Mouse (Mus musculus): ENCODE results near the gene F2. TPM values are rescaled to one million over a fixed set of nuclear protein-coding genes. Genes with fewer than 3 reads are reported as not detected.

F2 gene
- polyA plus RNA-seq, 1 experiment from 2014 or later, result 0.14 TPM

GRCm38 (mm10) chr2:91656774-91657173 lies 20.6 kb upstream of the F2 start:
- Histone ChIP-seq H3K4me1 (peaks cover 16% of the 10 kb centered on the region), H3K9me3 (replicated peaks) (no peaks in the 10 kb centered on the region), H3K4me3 (no peak overlapping the region), H3K36me3 (peaks cover 75% of the 10 kb centered on the region), H3K27ac (replicated peaks) (no peak overlapping the region), H3K27me3 (ENCODE audit: low read depth, poor library complexity, severe bottlenecking) (no peaks in the 10 kb centered on the region)
- 77% methylated on average over 8 of the region's 8 CpGs for WGBS
- no peak for DNase-seq (ENCODE audit: low spot score)

- Histone ChIP-seq H3K27me3 (ENCODE audit: low read depth, poor library complexity, severe bottlenecking) (no peaks in the 10 kb centered on the region), H3K4me1 (peaks cover 25% of the 10 kb centered on the region), H3K36me3 (peaks cover 68% of the 10 kb centered on the region), H3K27ac (replicated peaks) (no peak overlapping the region), H3K9me3 (replicated peaks) (no peaks in the 10 kb centered on the region), H3K4me3 (no peak overlapping the region)
- WGBS, result 86% methylated on average over 6 of the region's 6 CpGs
- DNase-seq (ENCODE audit: low spot score), result no peak
These were observed 19.6 kb upstream of the F2 start for GRCm38 (mm10) chr2:91655827-91656226.

- Histone ChIP-seq H3K27ac (replicated peaks) (no peak overlapping the region), H3K27me3 (ENCODE audit: low read depth, poor library complexity, severe bottlenecking) (no peaks in the 10 kb centered on the region), H3K9me3 (replicated peaks) (no peaks in the 10 kb centered on the region), H3K36me3 (peaks cover 68% of the 10 kb centered on the region), H3K4me1 (peaks cover 30% of the 10 kb centered on the region), H3K4me3 (no peak overlapping the region)
- DNase-seq (ENCODE audit: low spot score), result no peak
- 94% methylated on average over 5 of the region's 5 CpGs for WGBS
These were observed 19.2 kb upstream of the F2 start for GRCm38 (mm10) chr2:91655388-91655787.

- H3K27ac ChIP-seq (replicated peaks), result no peak overlapping the region
- H3K27me3 ChIP-seq (ENCODE audit: low read depth, poor library complexity, severe bottlenecking), result no peaks in the 10 kb centered on the region
- H3K9me3 ChIP-seq (replicated peaks), result no peaks in the 10 kb centered on the region
- H3K4me1 ChIP-seq, result peaks cover 41% of the 10 kb centered on the region
- H3K4me3 ChIP-seq, result no peak overlapping the region
- WGBS, result 52% methylated on average over 6 of the region's 6 CpGs
- no peak for DNase-seq (ENCODE audit: low spot score)
- peaks cover 47% of the 10 kb centered on the region for H3K36me3 ChIP-seq
These were observed 16.6 kb upstream of the F2 start for GRCm38 (mm10) chr2:91652863-91653262.

GRCm38 (mm10) chr2:91651458-91652258 lies 15.4 kb upstream of the F2 start:
- 91% methylated on average over 14 of the region's 14 CpGs for WGBS
- no peak overlapping the region for H3K27ac ChIP-seq (replicated peaks)
- H3K27me3 ChIP-seq (ENCODE audit: low read depth, poor library complexity, severe bottlenecking), result no peaks in the 10 kb centered on the region
- no peak for DNase-seq (ENCODE audit: low spot score)
- H3K4me1 ChIP-seq, result peaks cover 41% of the 10 kb centered on the region
- peaks cover 47% of the 10 kb centered on the region for H3K36me3 ChIP-seq
- H3K9me3 ChIP-seq (replicated peaks), result no peaks in the 10 kb centered on the region
- peak overlapping the region; percentile 4; the same call in 1 of the 2 replicates for H3K4me3 ChIP-seq

- peaks cover 41% of the 10 kb centered on the region for H3K4me1 ChIP-seq
- DNase-seq (ENCODE audit: low spot score), result no peak
- peak overlapping the region; percentile 95 for H3K27ac ChIP-seq (replicated peaks)
- WGBS, result 19% methylated on average over 16 of the region's 16 CpGs
- peaks cover 47% of the 10 kb centered on the region for H3K36me3 ChIP-seq
- H3K9me3 ChIP-seq (replicated peaks), result no peaks in the 10 kb centered on the region
- H3K4me3 ChIP-seq, result peak overlapping the region; percentile 80
- no peaks in the 10 kb centered on the region for H3K27me3 ChIP-seq (ENCODE audit: low read depth, poor library complexity, severe bottlenecking)
These were observed 14.3 kb upstream of the F2 start for GRCm38 (mm10) chr2:91650360-91650995.

- Histone ChIP-seq H3K4me3 (peak within 1 kb of the TSS; percentile 80), H3K27ac (replicated peaks) (peak within 1 kb of the TSS; percentile 95), H3K36me3 (peaks cover 47% of the 10 kb centered on the region), H3K27me3 (ENCODE audit: low read depth, poor library complexity, severe bottlenecking) (no peaks in the 10 kb centered on the region), H3K4me1 (peaks cover 41% of the 10 kb centered on the region), H3K9me3 (replicated peaks) (no peaks in the 10 kb centered on the region)
- peak; percentile 99 for DNase-seq (ENCODE audit: low spot score)
- under 1% methylated on average over 44 of the region's 44 CpGs for WGBS
These were observed 13.5 kb upstream of the F2 start, which contains the start of the genes Zfp408 and Arhgap1 for GRCm38 (mm10) chr2:91649553-91650359. Gene Zfp408 (minus strand): TSS chr2:91649791. Gene Arhgap1 (plus strand): TSS chr2:91649860.

GRCm38 (mm10) chr2:91649152-91649551 lies 12.9 kb upstream of the F2 start:
- Histone ChIP-seq H3K4me3 (peak overlapping the region; percentile 80), H3K9me3 (replicated peaks) (no peaks in the 10 kb centered on the region), H3K4me1 (peaks cover 41% of the 10 kb centered on the region), H3K27ac (replicated peaks) (peak overlapping the region; percentile 95), H3K27me3 (ENCODE audit: low read depth, poor library complexity, severe bottlenecking) (no peaks in the 10 kb centered on the region), H3K36me3 (peaks cover 47% of the 10 kb centered on the region)
- peak; percentile 22 for DNase-seq (ENCODE audit: low spot score)
- 5% methylated on average over 15 of the region's 15 CpGs for WGBS

- Histone ChIP-seq H3K4me3 (no peak overlapping the region), H3K36me3 (peaks cover 64% of the 10 kb centered on the region), H3K4me1 (peaks cover 25% of the 10 kb centered on the region), H3K27me3 (ENCODE audit: low read depth, poor library complexity, severe bottlenecking) (no peaks in the 10 kb centered on the region), H3K9me3 (replicated peaks) (no peaks in the 10 kb centered on the region), H3K27ac (replicated peaks) (no peak overlapping the region)
- DNase-seq (ENCODE audit: low spot score), result peak; percentile 48
- WGBS, result 28% methylated on average over 1 of the region's 1 CpGs
These were observed 10.5 kb upstream of the F2 start for GRCm38 (mm10) chr2:91646733-91647132.

- WGBS, result 96% methylated on average over 11 of the region's 11 CpGs
- no peak overlapping the region for H3K4me3 ChIP-seq
These were observed 9.6 kb upstream of the F2 start for GRCm38 (mm10) chr2:91645811-91646210.

GRCm38 (mm10) chr2:91645354-91645753 lies 9.1 kb upstream of the F2 start:
- 98% methylated on average over 15 of the region's 15 CpGs for WGBS
- H3K9me3 ChIP-seq (replicated peaks), result no peaks in the 10 kb centered on the region
- H3K4me1 ChIP-seq, result peaks cover 11% of the 10 kb centered on the region
- peaks cover 64% of the 10 kb centered on the region for H3K36me3 ChIP-seq
- no peak overlapping the region for H3K27ac ChIP-seq (replicated peaks)
- H3K27me3 ChIP-seq (ENCODE audit: low read depth, poor library complexity, severe bottlenecking), result no peaks in the 10 kb centered on the region
- H3K4me3 ChIP-seq, result no peak overlapping the region
- no peak for DNase-seq (ENCODE audit: low spot score)

More at GRCm38 (mm10) chr2:91645811-91646210, 9.6 kb upstream of the F2 start:
- Histone ChIP-seq H3K36me3 (peaks cover 64% of the 10 kb centered on the region), H3K4me1 (peaks cover 15% of the 10 kb centered on the region), H3K27ac (replicated peaks) (no peak overlapping the region), H3K27me3 (ENCODE audit: low read depth, poor library complexity, severe bottlenecking) (no peaks in the 10 kb centered on the region), H3K9me3 (replicated peaks) (no peaks in the 10 kb centered on the region)
- no peak for DNase-seq (ENCODE audit: low spot score)

GRCm38 (mm10) chr2:91644021-91644420 lies 7.8 kb upstream of the F2 start:
- Histone ChIP-seq H3K9me3 (replicated peaks) (no peaks in the 10 kb centered on the region), H3K27me3 (ENCODE audit: low read depth, poor library complexity, severe bottlenecking) (no peaks in the 10 kb centered on the region), H3K36me3 (peaks cover 64% of the 10 kb centered on the region), H3K27ac (replicated peaks) (no peak overlapping the region), H3K4me1 (peaks cover 7% of the 10 kb centered on the region), H3K4me3 (no peak overlapping the region)
- WGBS, result 97% methylated on average over 11 of the region's 11 CpGs
- DNase-seq (ENCODE audit: low spot score), result no peak
